ENCODE assay signal across 16 mouse cellular contexts in genomic region chr7:34896461-34896860, GRCm38 (mm10). TPM values are rescaled to one million over a fixed set of nuclear protein-coding genes. Genes with fewer than 3 reads are reported as not detected.
A peak's percentile ranks its signal among the peaks of the same experiment; 100 is the strongest.
DNase-seq lines count a peak whose midpoint lies in the region; ATAC-seq and TF ChIP-seq lines count a peak whose summit lies in the region.
"Had no signal": no experiment of that assay in that cellular context is flagged by ENCODE, and none has a peak within 500 bp of the region (broad histone marks: within the 10 kb centered on the region; RNA-seq: fewer than 3 reads in every experiment).

No protein-coding gene starts in this region.

- TF ChIP-seq CTCF in forebrain, postnatal 0 days (IDR thresholded peaks at IDR 0.05; ENCODE audit: low read depth) = no peak
- no peak for TF ChIP-seq CTCF in ES-Bruce4 (IDR thresholded peaks at IDR 0.05; ENCODE audit: low read depth, low read length)

- 90% methylated on average over 3 of the region's 4 CpGs for WGBS in forebrain, embryonic 12.5 days
- WGBS in forebrain, postnatal 0 days = 90% methylated on average over 4 of the region's 4 CpGs
- 55% methylated on average over 2 of the region's 4 CpGs for WGBS in midbrain, embryonic 10.5 days
- WGBS in midbrain, embryonic 16.5 days = 85% methylated on average over 2 of the region's 4 CpGs
- 70% methylated on average over 4 of the region's 4 CpGs for WGBS in stomach, embryonic 15.5 days

- H3K27ac ChIP-seq in forebrain, embryonic 12.5 days = 0 out of 2 replicates have a peak overlapping the region, but pooled peaks have one; percentile 25
- H3K27ac ChIP-seq in forebrain, postnatal 0 days (ENCODE audit: low read depth, low read length) = no peak overlapping the region
- peak overlapping the region; percentile 65; the same call in 1 of the 2 replicates for H3K27ac ChIP-seq in midbrain, embryonic 10.5 days (replicated peaks)
- H3K27ac ChIP-seq in midbrain, embryonic 16.5 days (ENCODE audit: low read length) = no peak overlapping the region
- H3K27ac ChIP-seq in ES-Bruce4 (ENCODE audit: insufficient read depth, low read length) = no peak overlapping the region
- no peak overlapping the region for H3K27ac ChIP-seq in stomach, embryonic 15.5 days
- H3K27ac ChIP-seq: embryonic facial prominence, embryonic 12.5 days; heart, adult 2 months; heart, embryonic 15.5 days; hindbrain, embryonic 13.5 days had no signal

- TF ChIP-seq POLR2A in ES-Bruce4 (IDR thresholded peaks at IDR 0.05; ENCODE audit: insufficient read depth, low read length) = no peak

- 0 out of 2 replicates have a peak, but pooled peaks have one; percentile 36 for TF ChIP-seq EP300 in ES-Bruce4 (IDR thresholded peaks at IDR 0.05; ENCODE audit: insufficient read depth, low read depth, low read length)

- H3K36me3 ChIP-seq in forebrain, embryonic 12.5 days (replicated peaks) = no peaks in the 10 kb centered on the region
- no peaks in the 10 kb centered on the region for H3K36me3 ChIP-seq in forebrain, postnatal 0 days (ENCODE audit: insufficient read depth)
- no peaks in the 10 kb centered on the region for H3K36me3 ChIP-seq in midbrain, embryonic 10.5 days
- H3K36me3 ChIP-seq in midbrain, embryonic 16.5 days (ENCODE audit: control insufficient read depth, insufficient read depth, low read length) = no peaks in the 10 kb centered on the region
- no peaks in the 10 kb centered on the region for H3K36me3 ChIP-seq in ES-Bruce4 (ENCODE audit: control insufficient read depth, insufficient read depth, low read length, poor library complexity, severe bottlenecking)
- no peaks in the 10 kb centered on the region for H3K36me3 ChIP-seq in stomach, embryonic 15.5 days
- H3K36me3 ChIP-seq: embryonic facial prominence, embryonic 12.5 days; G1E; heart, embryonic 15.5 days; hindbrain, embryonic 13.5 days had no signal

- H3K4me2 ChIP-seq in forebrain, embryonic 12.5 days = no peak overlapping the region
- H3K4me2 ChIP-seq in forebrain, postnatal 0 days (ENCODE audit: low read depth) = no peak overlapping the region
- no peak overlapping the region for H3K4me2 ChIP-seq in midbrain, embryonic 16.5 days (ENCODE audit: low read length)
- no peak overlapping the region for H3K4me2 ChIP-seq in stomach, embryonic 15.5 days
- H3K4me2 ChIP-seq: embryonic facial prominence, embryonic 12.5 days; heart, embryonic 11.5 days; heart, embryonic 15.5 days; hindbrain, embryonic 13.5 days had no signal

- H3K9me3 ChIP-seq in forebrain, embryonic 12.5 days = no peaks in the 10 kb centered on the region
- H3K9me3 ChIP-seq in forebrain, postnatal 0 days (ENCODE audit: low read length) = no peaks in the 10 kb centered on the region
- peaks cover 4% of the 10 kb centered on the region; the same call in 1 of the 2 replicates for H3K9me3 ChIP-seq in midbrain, embryonic 10.5 days (replicated peaks)
- H3K9me3 ChIP-seq in midbrain, embryonic 16.5 days (replicated peaks; ENCODE audit: control insufficient read depth, low read length, poor library complexity, severe bottlenecking) = no peaks in the 10 kb centered on the region
- peaks cover 3% of the 10 kb centered on the region; the same call in 1 of the 2 replicates for H3K9me3 ChIP-seq in ES-Bruce4 (replicated peaks; ENCODE audit: control insufficient read depth, insufficient read depth, low read length, poor library complexity, severe bottlenecking)
- no peaks in the 10 kb centered on the region for H3K9me3 ChIP-seq in stomach, embryonic 15.5 days
- H3K9me3 ChIP-seq: G1E; heart, embryonic 15.5 days had no signal

- ATAC-seq in forebrain, embryonic 12.5 days (ENCODE audit: low FRiP score) = no peak
- no peak for ATAC-seq in forebrain, postnatal 0 days
- no peak for ATAC-seq in midbrain, embryonic 16.5 days
- peak; percentile 56; the same call in 1 of the 2 replicates for ATAC-seq in stomach, embryonic 15.5 days (ENCODE audit: insufficient read depth, low FRiP score, low read depth)
- ATAC-seq: forebrain, embryonic 16.5 days had no signal

- H3K27me3 ChIP-seq in forebrain, embryonic 12.5 days = no peaks in the 10 kb centered on the region; the same call in 1 of the 2 replicates
- H3K27me3 ChIP-seq in forebrain, postnatal 0 days (ENCODE audit: insufficient read depth, low read length) = no peaks in the 10 kb centered on the region
- no peaks in the 10 kb centered on the region for H3K27me3 ChIP-seq in midbrain, embryonic 10.5 days (ENCODE audit: low read depth, poor library complexity, severe bottlenecking)
- no peaks in the 10 kb centered on the region for H3K27me3 ChIP-seq in midbrain, embryonic 16.5 days (ENCODE audit: control insufficient read depth, insufficient read depth, low read depth, low read length)
- no peaks in the 10 kb centered on the region for H3K27me3 ChIP-seq in ES-Bruce4 (ENCODE audit: control insufficient read depth, insufficient read depth, low read length, poor library complexity, severe bottlenecking)
- no peaks in the 10 kb centered on the region for H3K27me3 ChIP-seq in stomach, embryonic 15.5 days (replicated peaks)
- H3K27me3 ChIP-seq: heart, embryonic 15.5 days; hindbrain, embryonic 13.5 days had no signal

- H3K4me3 ChIP-seq in forebrain, embryonic 12.5 days (replicated peaks) = no peak overlapping the region
- no peak overlapping the region for H3K4me3 ChIP-seq in forebrain, postnatal 0 days (ENCODE audit: low read depth, low read length)
- H3K4me3 ChIP-seq in midbrain, embryonic 10.5 days = no peak overlapping the region
- H3K4me3 ChIP-seq in midbrain, embryonic 16.5 days (ENCODE audit: low read depth, low read length) = no peak overlapping the region
- H3K4me3 ChIP-seq in ES-Bruce4 (ENCODE audit: low read depth, low read length) = no peak overlapping the region
- no peak overlapping the region for H3K4me3 ChIP-seq in stomach, embryonic 15.5 days (replicated peaks)
- H3K4me3 ChIP-seq: embryonic facial prominence, embryonic 12.5 days; heart, adult 2 months; heart, embryonic 15.5 days; hindbrain, embryonic 13.5 days had no signal

- H3K9ac ChIP-seq in forebrain, embryonic 12.5 days = no peak overlapping the region
- no peak overlapping the region for H3K9ac ChIP-seq in forebrain, postnatal 0 days
- H3K9ac ChIP-seq in midbrain, embryonic 16.5 days (ENCODE audit: low read depth, low read length) = no peak overlapping the region
- no peak overlapping the region for H3K9ac ChIP-seq in ES-Bruce4 (ENCODE audit: low read depth, poor library complexity, severe bottlenecking)
- H3K9ac ChIP-seq in stomach, embryonic 15.5 days = no peak overlapping the region
- H3K9ac ChIP-seq: embryonic facial prominence, embryonic 12.5 days; heart, embryonic 15.5 days; hindbrain, embryonic 13.5 days had no signal

- no peak for DNase-seq in forebrain, postnatal 0 days
- no peak for DNase-seq in midbrain, embryonic 10.5 days (ENCODE audit: low spot score)
- DNase-seq in adrenal gland, postnatal 14 days = no peak
- DNase-seq: cerebellum, adult 11-12 months; cerebellum, adult 9-10 months had no signal

- H3K4me1 ChIP-seq in forebrain, embryonic 12.5 days = peaks cover 11% of the 10 kb centered on the region
- H3K4me1 ChIP-seq in forebrain, postnatal 0 days (ENCODE audit: insufficient read depth) = no peaks in the 10 kb centered on the region
- peaks cover 18% of the 10 kb centered on the region for H3K4me1 ChIP-seq in midbrain, embryonic 10.5 days
- peaks cover 13% of the 10 kb centered on the region for H3K4me1 ChIP-seq in midbrain, embryonic 16.5 days (ENCODE audit: control insufficient read depth, insufficient read depth, low read length)
- H3K4me1 ChIP-seq in ES-Bruce4 (ENCODE audit: control insufficient read depth, insufficient read depth, low read length) = peaks cover 4% of the 10 kb centered on the region
- 0 out of 2 replicates have a peak, but pooled peaks cover 6% of the 10 kb centered on the region for H3K4me1 ChIP-seq in stomach, embryonic 15.5 days

RNA-seq across cellular contexts. Expression of gene Pepd, which starts 15.7 kb away (rescaled TPM):
- 54.9 and 58.6 TPM in 2 replicates for polyA plus RNA-seq in forebrain, embryonic 12.5 days (2016; fragmentation: Nextera tagmentation; extraction: Ambion mirVana)
- total RNA-seq in forebrain, postnatal 0 days (2014; rRNA removed) = 41.2 and 52.3 TPM in 2 replicates
- polyA plus RNA-seq in forebrain, postnatal 0 days (2015; fragmentation: Nextera tagmentation; extraction: Ambion mirVana) = 56.7 and 60.4 TPM in 2 replicates
- polyA plus RNA-seq in midbrain, embryonic 10.5 days (2016; fragmentation: Nextera tagmentation; extraction: Ambion mirVana) = 73.7 and 73.9 TPM in 2 replicates
- polyA plus RNA-seq in midbrain, embryonic 16.5 days (2015; fragmentation: Nextera tagmentation; extraction: Ambion mirVana) = 62.7 and 68.6 TPM in 2 replicates
- polyA plus RNA-seq in ES-Bruce4 (2011; ENCODE audit: insufficient read depth, insufficient read length, low read depth, missing spikeins) = 16.9 and 17.7 TPM in 2 replicates
- polyA plus RNA-seq in stomach, embryonic 15.5 days (2015; fragmentation: Nextera tagmentation; extraction: Ambion mirVana) = 68.9 and 71.4 TPM in 2 replicates
- total RNA-seq in adrenal gland, postnatal 14 days (2021) = 52.8 and 53.9 TPM in 2 replicates

Comparison
In these comparisons a context has a peak if more than half of its experiments do, and no peak if none do; other contexts are left out.
1. H3K27ac ChIP-seq: peak in forebrain, embryonic 12.5 days (single experiment) and midbrain, embryonic 10.5 days (single experiment); none in forebrain, postnatal 0 days (single experiment), midbrain, embryonic 16.5 days (single experiment), ES-Bruce4 (single experiment) and stomach, embryonic 15.5 days (single experiment).